Mouse (Mus musculus) intestine, embryonic 14.5 days (tissue): Measurements from ENCODE around the gene Gcn1l1. TPM values are rescaled to one million over a fixed set of nuclear protein-coding genes. Genes with fewer than 3 reads are reported as not detected.

ENCODE experiments used
- ATAC-seq: fragments of 200-750 bp; cut with Nextera tagmentation; replicated peaks from 2 replicates; pipeline ENCODE4 v1.8.0; 2017; ENCODE audit warnings: low read depth, moderate number of reproducible peaks, moderate TSS enrichment, moderate library complexity; ENCODE audit not compliant: low FRiP score, low TSS enrichment
- DNase-seq: peaks from one replicate; pipeline ENCODE4 v3.0.0-alpha.2; 2018; ENCODE audit warnings: low spot score
- H3K27ac ChIP-seq: fragments of 300-500 bp; sonication (generic); 2 replicates; pipeline ENCODE4 v1.5.1; 2014; ENCODE audit warnings: low read depth, mild to moderate bottlenecking, control low read depth
- H3K27me3 ChIP-seq: fragments of 300-500 bp; sonication (generic); replicated peaks from 2 replicates; pipeline ENCODE4 v1.6.1; 2014; ENCODE audit warnings: low read length, control low read depth; ENCODE audit not compliant: control insufficient read depth, insufficient read depth
- H3K36me3 ChIP-seq: fragments of 300-500 bp; sonication (generic); 2 replicates; pipeline ENCODE4 v1.6.1; 2014; ENCODE audit warnings: low read length, control low read depth; ENCODE audit not compliant: control insufficient read depth, insufficient read depth
- H3K4me1 ChIP-seq: fragments of 300-500 bp; sonication (generic); replicated peaks from 2 replicates; pipeline ENCODE4 v1.6.1; 2014; ENCODE audit warnings: low read length, control low read depth, mixed read lengths; ENCODE audit not compliant: control insufficient read depth, insufficient read depth
- H3K4me2 ChIP-seq: fragments of 300-500 bp; sonication (generic); 2 replicates; pipeline ENCODE4 v1.6.1; 2014; ENCODE audit warnings: low read length
- H3K4me3 ChIP-seq: fragments of 300-500 bp; sonication (generic); 2 replicates; pipeline ENCODE4 v1.5.1; 2014; ENCODE audit warnings: low read depth, low read length, control low read depth, mixed read lengths
- H3K9ac ChIP-seq: fragments of 300-500 bp; sonication (generic); 2 replicates; pipeline ENCODE4 v1.6.1; 2014; ENCODE audit warnings: mild to moderate bottlenecking, low read length
- H3K9me3 ChIP-seq: fragments of 300-500 bp; sonication (generic); 2 replicates; pipeline ENCODE4 v1.6.1; 2016; ENCODE audit warnings: low read length, control low read depth; ENCODE audit not compliant: control insufficient read depth
- WGBS: fragments of 180-500 bp; shearing (Covaris S2); extraction: QIAGEN DNeasy Blood & Tissue Kit; methylation state at CpG from one replicate; pipeline ENCODE4 v1.1.7; 2014; 5-methylcytosine and 5-hydroxymethylcytosine counted together
- polyA plus RNA-seq: library from polyadenylated mRNA; unstranded; fragments of >200 nt; fragmentation: Nextera tagmentation; extraction: Ambion mirVana; gene quantifications from 2 replicates; pipeline ENCODE4 v1.2.1, GENCODE M21; 2014

The Gcn1l1 gene
- polyA plus RNA-seq, 1 experiment from 2014 or later: 44.8 TPM

DNA sequence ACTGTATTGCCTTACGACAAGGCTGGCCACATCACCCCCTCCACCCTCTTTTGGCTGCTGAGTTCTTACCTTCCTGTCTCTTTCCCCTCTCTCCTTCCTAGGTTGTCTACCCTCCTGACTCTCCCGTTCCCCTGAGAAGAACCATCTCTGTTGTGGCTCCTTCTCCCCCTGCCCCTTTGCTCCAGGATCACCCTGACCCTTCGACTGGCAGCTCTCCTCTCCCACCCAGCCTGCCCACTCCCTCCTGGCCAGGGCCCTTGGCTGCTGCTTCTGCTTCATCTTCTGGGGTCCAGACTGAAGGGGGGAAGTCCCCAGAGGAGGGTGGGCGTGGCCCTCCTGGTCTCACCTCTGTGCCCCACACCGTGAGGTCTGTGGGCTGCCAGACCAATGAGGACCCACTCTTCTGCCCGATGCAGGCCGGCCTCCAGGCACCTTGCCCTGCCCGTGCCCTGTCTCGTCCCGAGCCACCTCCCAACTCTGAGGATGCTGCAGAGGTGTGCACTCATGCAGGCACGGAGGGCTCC, 14.5 kb upstream of the Gcn1l1 start:
- 77% methylated on average over 10 of the region's 11 CpGs for WGBS
- Histone ChIP-seq H3K27ac (no peak overlapping the region), H3K4me3 (no peak overlapping the region), H3K4me2 (no peak overlapping the region), H3K36me3 (peaks cover 79% of the 10 kb centered on the region), H3K9me3 (no peaks in the 10 kb centered on the region), H3K27me3 (no peaks in the 10 kb centered on the region), H3K9ac (no peak overlapping the region), H3K4me1 (no peaks in the 10 kb centered on the region)
- no peak for DNase-seq
- ATAC-seq: no peak

DNA sequence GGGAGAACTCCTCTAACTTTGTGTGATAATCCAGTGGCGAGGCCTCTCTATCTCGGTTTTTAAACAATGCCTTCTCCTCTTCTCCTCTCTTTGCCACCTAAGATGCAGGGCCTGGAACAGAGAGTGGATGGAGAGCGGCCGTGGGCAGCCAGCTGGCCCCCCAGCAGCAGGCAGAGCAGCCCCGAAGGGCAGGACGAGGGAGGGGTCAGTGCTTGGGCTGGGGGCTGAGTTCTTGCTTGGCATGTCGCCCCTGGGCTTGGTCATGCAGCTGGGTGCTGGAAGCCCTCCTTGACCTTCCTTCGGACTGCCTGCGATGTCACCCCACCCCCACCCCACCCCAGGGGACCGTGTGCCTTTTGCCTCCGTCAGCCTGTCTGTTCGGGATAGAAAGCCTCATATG, 13.7 kb upstream of the Gcn1l1 start:
- Histone ChIP-seq H3K9ac (no peak overlapping the region), H3K36me3 (peaks cover 70% of the 10 kb centered on the region), H3K27ac (no peak overlapping the region), H3K27me3 (no peaks in the 10 kb centered on the region), H3K4me2 (no peak overlapping the region), H3K4me3 (no peak overlapping the region), H3K9me3 (no peaks in the 10 kb centered on the region), H3K4me1 (no peaks in the 10 kb centered on the region)
- no peak for DNase-seq
- no peak for ATAC-seq
- WGBS: 76% methylated on average over 12 of the region's 12 CpGs

DNA sequence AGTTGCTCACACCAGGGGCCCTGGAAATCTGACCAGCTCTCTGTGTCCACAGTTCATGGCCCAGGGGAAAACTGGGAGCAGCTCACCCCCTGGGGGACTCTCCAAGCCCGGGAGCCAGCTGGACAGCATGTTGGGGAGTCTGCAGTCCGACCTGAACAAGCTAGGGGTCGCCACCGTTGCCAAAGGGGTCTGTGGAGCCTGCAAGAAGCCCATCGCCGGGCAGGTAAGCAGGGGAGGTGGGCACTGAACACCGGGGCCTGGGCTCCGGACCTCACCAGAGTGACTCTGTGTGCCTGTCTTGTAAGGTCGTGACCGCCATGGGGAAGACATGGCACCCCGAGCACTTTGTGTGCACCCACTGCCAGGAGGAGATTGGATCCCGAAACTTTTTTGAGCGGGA, 13.3 kb upstream of the Gcn1l1 start:
- no peak overlapping the region for H3K27ac ChIP-seq
- ATAC-seq (no peak), DNase-seq (no peak)
- 82% methylated on average over 13 of the region's 13 CpGs for WGBS
- H3K9me3 ChIP-seq: no peaks in the 10 kb centered on the region
- H3K4me2 ChIP-seq: no peak overlapping the region
- no peak overlapping the region for H3K4me3 ChIP-seq
- no peak overlapping the region for H3K9ac ChIP-seq
- H3K4me1 ChIP-seq: no peaks in the 10 kb centered on the region
- H3K27me3 ChIP-seq: no peaks in the 10 kb centered on the region
- H3K36me3 ChIP-seq: peaks cover 66% of the 10 kb centered on the region

DNA sequence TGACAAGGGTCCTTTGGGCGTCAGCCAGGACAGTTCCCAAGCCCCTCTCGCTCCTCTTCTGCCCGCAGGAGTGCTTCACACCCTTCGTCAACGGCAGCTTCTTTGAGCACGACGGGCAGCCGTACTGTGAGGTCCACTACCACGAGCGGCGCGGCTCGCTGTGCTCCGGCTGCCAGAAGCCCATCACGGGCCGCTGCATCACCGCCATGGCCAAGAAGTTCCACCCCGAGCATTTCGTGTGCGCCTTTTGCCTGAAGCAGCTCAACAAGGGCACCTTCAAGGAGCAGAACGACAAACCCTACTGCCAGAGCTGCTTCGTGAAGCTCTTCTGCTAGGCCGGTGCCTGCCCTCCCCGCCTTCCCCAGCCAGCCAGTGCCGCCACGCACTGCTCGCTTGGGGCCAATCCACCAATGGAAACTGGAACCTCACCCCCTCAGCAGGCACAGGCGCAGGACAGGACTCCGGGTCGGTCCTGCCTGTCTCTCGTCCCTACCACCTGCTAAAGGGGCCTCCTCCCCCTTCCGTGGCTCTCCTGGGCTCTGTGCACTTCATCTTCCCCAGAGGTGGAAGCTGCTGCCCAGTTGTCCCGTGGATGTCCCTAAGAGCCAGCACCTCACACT, 11.1 kb upstream of the Gcn1l1 start:
- Histone ChIP-seq H3K4me1 (no peaks in the 10 kb centered on the region), H3K4me2 (no peak overlapping the region), H3K36me3 (peaks cover 46% of the 10 kb centered on the region), H3K9me3 (no peaks in the 10 kb centered on the region), H3K27me3 (no peaks in the 10 kb centered on the region), H3K4me3 (no peak overlapping the region), H3K27ac (no peak overlapping the region), H3K9ac (no peak overlapping the region)
- WGBS: 89% methylated on average over 33 of the region's 33 CpGs
- ATAC-seq: no peak
- DNase-seq: no peak

DNA sequence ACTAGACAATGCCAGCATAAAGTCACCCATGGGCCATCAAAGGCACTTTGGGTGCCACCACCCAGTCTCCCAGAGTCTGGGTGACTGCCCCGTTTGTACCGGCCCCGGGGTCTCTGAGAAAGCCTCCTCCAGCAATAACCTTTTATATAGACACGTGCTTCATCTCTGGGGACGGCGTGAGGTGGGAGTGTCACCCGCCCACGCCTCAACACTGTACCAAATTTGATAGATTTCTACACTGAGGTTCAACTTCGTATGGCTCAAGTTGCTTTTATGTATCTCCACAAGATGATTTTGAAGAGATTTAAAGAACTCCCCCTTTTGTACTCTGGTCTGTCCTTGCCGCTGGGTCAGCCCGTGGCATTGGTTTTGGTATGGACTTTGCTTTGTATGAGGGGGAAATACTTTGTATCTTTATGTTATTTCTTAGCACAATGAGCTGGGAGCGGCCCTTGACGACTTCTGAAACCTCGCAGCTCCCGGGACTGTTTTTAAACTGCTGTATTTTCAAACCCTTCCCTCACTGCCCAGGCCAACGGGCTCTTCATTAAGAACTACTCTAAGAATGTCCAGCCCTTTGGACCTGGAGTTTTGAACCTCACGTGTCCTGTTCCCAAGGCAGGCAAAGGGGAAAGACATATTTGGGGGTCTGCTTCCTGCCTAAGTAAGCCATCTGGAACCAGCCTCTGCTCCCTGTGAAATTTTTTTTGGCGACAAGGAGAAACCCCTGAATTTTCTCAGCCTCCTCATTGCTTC, 10.3 kb upstream of the Gcn1l1 start:
- Histone ChIP-seq H3K27me3 (no peaks in the 10 kb centered on the region), H3K9me3 (no peaks in the 10 kb centered on the region), H3K4me2 (no peak overlapping the region), H3K4me3 (no peak overlapping the region), H3K9ac (no peak overlapping the region), H3K36me3 (peaks cover 38% of the 10 kb centered on the region), H3K4me1 (no peaks in the 10 kb centered on the region), H3K27ac (no peak overlapping the region)
- no peak for ATAC-seq
- WGBS: 87% methylated on average over 18 of the region's 18 CpGs
- no peak for DNase-seq

DNA sequence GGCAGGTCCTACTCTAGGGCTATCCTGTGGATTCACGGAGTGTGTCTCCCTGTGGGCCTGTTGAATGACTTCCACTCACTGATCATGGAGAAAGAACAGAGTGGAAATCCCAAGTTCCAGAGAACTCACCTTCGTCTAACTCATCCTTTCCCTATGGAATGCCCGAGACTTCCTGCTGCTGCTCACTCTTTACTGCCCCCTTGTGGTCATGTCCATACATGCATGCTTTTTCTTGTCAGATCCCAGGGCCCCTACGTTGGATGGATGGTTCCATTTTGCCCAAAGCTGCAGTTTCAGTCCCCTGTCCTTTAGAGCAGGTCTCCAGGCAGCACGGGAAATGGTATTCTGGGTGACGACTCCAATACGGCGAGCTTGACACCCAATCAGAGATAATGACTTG, 8.8 kb upstream of the Gcn1l1 start:
- H3K9ac ChIP-seq: no peak overlapping the region
- DNase-seq: peak; percentile 89
- no peak overlapping the region for H3K27ac ChIP-seq
- peaks cover 45% of the 10 kb centered on the region for H3K36me3 ChIP-seq
- no peak overlapping the region for H3K4me2 ChIP-seq
- H3K27me3 ChIP-seq: no peaks in the 10 kb centered on the region
- peaks cover 6% of the 10 kb centered on the region for H3K4me1 ChIP-seq
- no peaks in the 10 kb centered on the region for H3K9me3 ChIP-seq
- 11% methylated on average over 8 of the region's 8 CpGs for WGBS
- no peak for ATAC-seq
- H3K4me3 ChIP-seq: no peak overlapping the region

DNA sequence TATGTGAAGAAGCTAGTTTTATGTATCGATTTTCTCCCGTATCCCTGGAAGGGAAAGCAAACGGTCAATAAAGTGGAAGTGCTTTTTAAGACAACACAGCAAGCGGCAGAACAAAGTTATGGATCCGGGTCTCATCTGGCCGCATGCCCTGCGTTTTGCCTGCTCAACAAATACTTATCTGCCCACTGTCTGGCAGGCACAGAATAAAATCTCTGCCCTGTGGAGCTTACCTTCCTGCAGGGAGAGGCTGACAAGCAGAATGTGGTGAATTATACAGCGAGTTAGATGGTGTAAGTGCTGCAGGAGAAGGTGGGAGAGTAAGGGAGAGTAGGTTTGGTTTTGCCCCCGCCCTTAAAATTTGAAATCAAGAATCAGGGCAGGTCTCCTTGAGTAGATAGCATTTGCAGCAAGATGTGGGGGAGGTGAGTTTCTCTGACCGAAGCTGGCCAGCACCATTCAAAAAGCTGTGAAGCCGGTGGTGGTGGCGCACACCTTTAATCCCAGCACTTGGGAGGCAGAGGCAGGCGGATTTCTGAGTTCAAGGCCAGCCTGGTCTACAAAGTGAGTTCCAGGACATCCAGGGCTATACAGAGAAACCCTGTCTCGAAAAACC, 6.8 kb upstream of the Gcn1l1 start:
- Histone ChIP-seq H3K27ac (no peak overlapping the region), H3K9ac (no peak overlapping the region), H3K4me3 (no peak overlapping the region), H3K4me1 (peaks cover 11% of the 10 kb centered on the region), H3K4me2 (no peak overlapping the region), H3K27me3 (no peaks in the 10 kb centered on the region), H3K36me3 (peaks cover 51% of the 10 kb centered on the region), H3K9me3 (no peaks in the 10 kb centered on the region)
- no peak for DNase-seq
- WGBS: 89% methylated on average over 14 of the region's 14 CpGs
- ATAC-seq: no peak

DNA sequence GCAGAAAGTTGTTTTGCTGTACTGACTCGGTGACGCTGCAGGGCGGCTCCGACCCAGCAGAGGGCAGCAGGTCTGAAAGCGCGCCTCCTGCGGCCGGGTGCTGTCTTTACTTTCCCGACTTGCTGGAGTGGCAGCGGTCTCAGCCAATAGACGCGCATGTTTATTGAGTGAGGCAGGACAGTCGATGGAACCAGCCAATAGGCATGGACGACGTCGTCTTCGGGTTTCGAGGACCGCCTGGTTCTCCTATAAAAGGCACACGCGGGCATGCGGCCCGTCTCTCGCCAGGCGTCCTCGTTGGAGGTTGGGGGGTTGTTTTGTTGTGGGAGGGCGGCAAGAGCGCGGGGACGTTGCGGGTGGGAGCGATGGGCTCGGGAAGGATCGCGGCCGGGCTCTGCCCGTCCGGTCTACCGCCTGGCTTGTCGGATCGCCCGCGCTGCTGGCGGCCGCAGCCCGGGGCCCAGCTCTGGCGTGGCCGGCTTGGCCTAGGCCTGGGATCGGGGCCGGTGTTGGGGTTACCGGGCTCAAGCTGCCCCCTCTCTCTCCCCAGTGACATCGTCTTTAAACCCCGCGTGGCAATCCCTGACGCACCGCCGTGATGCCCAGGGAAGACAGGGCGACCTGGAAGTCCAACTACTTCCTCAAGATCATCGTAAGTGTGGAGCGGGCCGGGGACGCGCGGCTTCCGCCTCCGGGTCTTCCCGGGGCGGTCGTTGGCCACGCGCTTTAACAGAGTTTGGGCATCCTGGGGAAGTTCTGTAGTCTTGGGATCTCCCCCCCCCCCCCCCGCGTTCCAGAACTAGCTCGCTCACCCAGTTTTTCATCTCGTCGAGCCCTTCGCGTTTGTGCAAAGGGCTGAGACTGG, 5.6 kb upstream of the Gcn1l1 start, which contains the start of gene Rplp0:
Gene Rplp0, plus strand, starts transcription at position 231 of the 865 bp plus-strand sequence.
- Histone ChIP-seq H3K9me3 (no peaks in the 10 kb centered on the region), H3K27ac (peak within 1 kb of the TSS; percentile 70), H3K36me3 (peaks cover 48% of the 10 kb centered on the region), H3K4me1 (peaks cover 11% of the 10 kb centered on the region), H3K27me3 (no peaks in the 10 kb centered on the region), H3K4me3 (peak within 1 kb of the TSS; percentile 57), H3K9ac (peak within 1 kb of the TSS; percentile 98), H3K4me2 (peak within 1 kb of the TSS; percentile 97)
- DNase-seq: peak; percentile 100
- 0% methylated on average over 71 of the region's 78 CpGs for whole genome bisulfite sequencing
- peak; percentile 96 for ATAC-seq
